Mouse (Mus musculus) forebrain, embryonic 14.5 days (tissue): ENCODE results near the gene Gmds. TPM values are rescaled to one million over a fixed set of nuclear protein-coding genes. Genes with fewer than 3 reads are reported as not detected.

Source experiments
- ATAC-seq: fragments of 200-750 bp; cut with Nextera tagmentation; 2 replicates; pipeline ENCODE4 v1.8.0; 2017; ENCODE audit warnings: mild to moderate bottlenecking, moderate library complexity
- DNase-seq: peaks from one replicate; pipeline ENCODE4 v3.0.0-alpha.2; 2015; ENCODE audit warnings: low spot score
- H3K27ac ChIP-seq: fragments of 300-500 bp; sonication (generic); 2 replicates; pipeline ENCODE4 v1.5.1; 2014; ENCODE audit warnings: low read depth, mild to moderate bottlenecking, control low read depth, low read length, moderate library complexity
- H3K27me3 ChIP-seq: fragments of 300-500 bp; sonication (generic); replicated peaks from 2 replicates; pipeline ENCODE4 v1.6.1; 2014; ENCODE audit warnings: low read length, control low read depth, mixed read lengths; ENCODE audit not compliant: control insufficient read depth, insufficient read depth
- H3K36me3 ChIP-seq: fragments of 300-500 bp; sonication (generic); 2 replicates; pipeline ENCODE4 v1.6.1; 2014; ENCODE audit warnings: low read length, control low read depth; ENCODE audit not compliant: control insufficient read depth, insufficient read depth
- H3K4me1 ChIP-seq: fragments of 300-500 bp; sonication (generic); 2 replicates; pipeline ENCODE4 v1.6.1; 2014; ENCODE audit warnings: antibody characterized with exemption, low read length, control low read depth; ENCODE audit not compliant: control insufficient read depth, insufficient read depth
- H3K4me2 ChIP-seq: fragments of 300-500 bp; sonication (generic); 2 replicates; pipeline ENCODE4 v1.6.1; 2014; ENCODE audit warnings: mild to moderate bottlenecking, control low read depth, low read length
- H3K4me3 ChIP-seq: fragments of 300-500 bp; sonication (generic); 2 replicates; pipeline ENCODE4 v1.5.1; 2014; ENCODE audit warnings: low read depth, low read length, control low read depth
- H3K9ac ChIP-seq: fragments of 300-500 bp; sonication (generic); 2 replicates; pipeline ENCODE4 v1.6.1; 2014; ENCODE audit warnings: mild to moderate bottlenecking, low read length, control low read depth, moderate library complexity
- H3K9me3 ChIP-seq: fragments of 300-500 bp; sonication (generic); replicated peaks from 2 replicates; pipeline ENCODE4 v1.6.1; 2016; ENCODE audit warnings: low read length, control low read depth, mixed read lengths; ENCODE audit not compliant: control insufficient read depth
- WGBS: fragments of 180-500 bp; shearing (Covaris S2); extraction: QIAGEN DNeasy Blood & Tissue Kit; methylation state at CpG from one replicate; pipeline ENCODE4 v1.1.7; 2014; 5-methylcytosine and 5-hydroxymethylcytosine counted together
- polyA plus RNA-seq: library from polyadenylated mRNA; unstranded; fragments of >200 nt; fragmentation: Nextera tagmentation; extraction: Ambion mirVana; gene quantifications from 2 replicates; pipeline ENCODE4 v1.2.1, GENCODE M21; 2014

The Gmds gene
- polyA plus RNA-seq, 1 experiment from 2014 or later = 31.1 TPM

DNA sequence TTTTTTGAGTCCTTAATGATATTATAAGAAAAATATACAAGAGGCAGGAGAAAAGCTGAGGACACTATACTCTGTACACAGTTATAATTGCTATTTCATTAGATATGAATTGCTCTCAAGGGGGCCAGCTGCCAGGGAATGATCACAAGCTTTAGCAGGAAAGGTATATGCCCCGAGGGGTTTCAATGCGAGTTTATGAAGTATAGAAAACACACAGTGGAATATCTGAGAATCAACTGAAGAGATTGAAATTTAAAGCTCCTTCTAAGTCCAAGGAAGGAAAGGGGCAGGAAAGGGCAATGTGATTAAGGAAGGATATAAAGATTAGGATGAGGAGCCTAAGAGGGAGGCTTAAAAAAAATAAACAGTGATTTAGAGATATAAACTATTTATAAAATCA lies 427.2 kb downstream of the Gmds start:
- no peak for ATAC-seq
- Histone ChIP-seq H3K27ac (no peak overlapping the region), H3K4me1 (no peaks in the 10 kb centered on the region), H3K36me3 (no peaks in the 10 kb centered on the region), H3K4me3 (no peak overlapping the region), H3K9me3 (no peaks in the 10 kb centered on the region), H3K4me2 (no peak overlapping the region), H3K27me3 (no peaks in the 10 kb centered on the region), H3K9ac (no peak overlapping the region)
- DNase-seq = no peak
- WGBS = 62% methylated on average over 2 of the region's 2 CpGs

GRCm38 (mm10) chr13:31909031-31909430 lies 429.5 kb downstream of the Gmds start:
- Histone ChIP-seq H3K4me3 (no peak overlapping the region), H3K9ac (no peak overlapping the region), H3K4me1 (no peaks in the 10 kb centered on the region), H3K9me3 (no peaks in the 10 kb centered on the region), H3K27me3 (no peaks in the 10 kb centered on the region), H3K27ac (no peak overlapping the region), H3K36me3 (no peaks in the 10 kb centered on the region), H3K4me2 (no peak overlapping the region)
- 87% methylated on average over 3 of the region's 3 CpGs for WGBS
- DNase-seq = no peak
- ATAC-seq = no peak

DNA sequence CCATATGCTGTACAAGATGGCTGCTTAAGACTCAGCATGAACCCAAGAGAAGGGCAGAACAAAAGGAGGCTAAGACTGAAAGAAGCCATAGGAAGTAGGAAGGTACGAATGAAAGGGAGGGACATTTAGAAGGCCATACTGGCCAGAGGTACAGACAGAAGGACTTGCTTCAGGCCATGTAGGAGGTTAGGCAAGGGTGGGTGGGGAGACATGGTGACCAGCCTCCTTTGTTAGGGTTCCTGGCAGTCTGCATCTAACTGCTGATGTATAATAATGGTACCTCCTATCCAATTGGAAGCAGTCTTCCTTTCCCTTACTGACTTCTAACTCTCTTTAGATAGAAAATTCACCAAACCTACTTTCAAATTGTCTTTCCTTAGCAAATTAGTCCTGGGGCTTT lies 432.0 kb downstream of the Gmds start:
- Histone ChIP-seq H3K9ac (no peak overlapping the region), H3K36me3 (no peaks in the 10 kb centered on the region), H3K27ac (no peak overlapping the region), H3K27me3 (no peaks in the 10 kb centered on the region), H3K4me2 (no peak overlapping the region), H3K4me1 (no peaks in the 10 kb centered on the region), H3K9me3 (no peaks in the 10 kb centered on the region), H3K4me3 (no peak overlapping the region)
- no peak for DNase-seq
- no peak for ATAC-seq
- WGBS = 63% methylated on average over 1 of the region's 1 CpGs

GRCm38 (mm10) chr13:31900191-31900590 lies 438.3 kb downstream of the Gmds start:
- Histone ChIP-seq H3K9ac (no peak overlapping the region), H3K36me3 (no peaks in the 10 kb centered on the region), H3K4me3 (no peak overlapping the region), H3K4me1 (no peaks in the 10 kb centered on the region), H3K27me3 (no peaks in the 10 kb centered on the region), H3K4me2 (no peak overlapping the region), H3K9me3 (no peaks in the 10 kb centered on the region), H3K27ac (no peak overlapping the region)
- DNase-seq = no peak
- no peak for ATAC-seq
- 61% methylated on average over 3 of the region's 3 CpGs for WGBS

GRCm38 (mm10) chr13:31899392-31899791 lies 439.1 kb downstream of the Gmds start:
- no peak overlapping the region for H3K9ac ChIP-seq
- no peaks in the 10 kb centered on the region for H3K9me3 ChIP-seq
- H3K4me2 ChIP-seq = no peak overlapping the region
- H3K4me1 ChIP-seq = no peaks in the 10 kb centered on the region
- no peak for DNase-seq
- no peak for ATAC-seq
- H3K27me3 ChIP-seq = no peaks in the 10 kb centered on the region
- 85% methylated on average over 5 of the region's 5 CpGs for WGBS
- no peaks in the 10 kb centered on the region for H3K36me3 ChIP-seq
- no peak overlapping the region for H3K27ac ChIP-seq
- no peak overlapping the region for H3K4me3 ChIP-seq

GRCm38 (mm10) chr13:31897493-31897892 lies 441.0 kb downstream of the Gmds start:
- H3K9me3 ChIP-seq = no peaks in the 10 kb centered on the region
- DNase-seq (no peak), ATAC-seq (no peak)
- H3K36me3 ChIP-seq = no peaks in the 10 kb centered on the region
- WGBS = 91% methylated on average over 4 of the region's 4 CpGs
- H3K27ac ChIP-seq = no peak overlapping the region
- no peaks in the 10 kb centered on the region for H3K4me1 ChIP-seq
- H3K4me2 ChIP-seq = no peak overlapping the region
- no peaks in the 10 kb centered on the region for H3K27me3 ChIP-seq
- no peak overlapping the region for H3K9ac ChIP-seq
- H3K4me3 ChIP-seq = no peak overlapping the region

GRCm38 (mm10) chr13:31894511-31894910 lies 444.0 kb downstream of the Gmds start:
- ATAC-seq (no peak), DNase-seq (no peak)
- no peaks in the 10 kb centered on the region for H3K27me3 ChIP-seq
- no peak overlapping the region for H3K4me3 ChIP-seq
- H3K4me2 ChIP-seq = no peak overlapping the region
- H3K9me3 ChIP-seq = peaks cover 4% of the 10 kb centered on the region; the same call in 1 of the 2 replicates
- WGBS = 86% methylated on average over 3 of the region's 3 CpGs
- H3K27ac ChIP-seq = no peak overlapping the region
- H3K36me3 ChIP-seq = no peaks in the 10 kb centered on the region
- no peak overlapping the region for H3K9ac ChIP-seq
- no peaks in the 10 kb centered on the region for H3K4me1 ChIP-seq

DNA sequence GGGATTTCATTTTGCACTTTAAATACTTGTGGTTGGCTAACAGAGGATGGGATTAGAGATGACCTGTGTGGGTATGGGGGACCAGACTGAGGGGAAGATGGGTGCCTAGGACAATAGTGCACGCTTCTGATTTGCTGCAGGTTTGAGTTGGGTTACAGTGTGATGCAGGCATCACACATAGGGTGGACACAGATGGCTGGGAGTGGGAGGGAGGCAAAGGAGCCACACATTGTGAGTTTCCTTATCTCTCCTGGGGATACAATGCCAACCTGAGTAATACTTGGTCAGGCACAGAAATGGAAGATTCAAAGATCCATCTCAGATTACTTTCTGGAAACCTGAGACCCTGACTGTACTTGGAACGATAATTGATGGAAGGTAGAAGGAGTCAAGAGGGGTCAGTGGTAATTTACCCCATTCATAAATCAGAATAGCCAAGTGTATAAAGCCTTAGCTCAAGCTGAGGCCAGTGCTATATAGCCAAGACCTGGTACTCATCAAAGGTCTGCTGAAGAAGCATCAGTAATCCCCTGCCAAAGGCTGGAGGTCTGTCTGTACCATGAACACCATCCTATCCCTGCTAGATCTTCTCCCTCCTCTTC lies 445.5 kb downstream of the Gmds start:
- Histone ChIP-seq H3K27me3 (no peaks in the 10 kb centered on the region), H3K27ac (no peak overlapping the region), H3K4me1 (no peaks in the 10 kb centered on the region), H3K36me3 (no peaks in the 10 kb centered on the region), H3K9me3 (peaks cover 4% of the 10 kb centered on the region; the same call in 1 of the 2 replicates), H3K9ac (no peak overlapping the region), H3K4me3 (no peak overlapping the region), H3K4me2 (no peak overlapping the region)
- no peak for ATAC-seq
- no peak for DNase-seq
- 90% methylated on average over 2 of the region's 2 CpGs for WGBS

DNA sequence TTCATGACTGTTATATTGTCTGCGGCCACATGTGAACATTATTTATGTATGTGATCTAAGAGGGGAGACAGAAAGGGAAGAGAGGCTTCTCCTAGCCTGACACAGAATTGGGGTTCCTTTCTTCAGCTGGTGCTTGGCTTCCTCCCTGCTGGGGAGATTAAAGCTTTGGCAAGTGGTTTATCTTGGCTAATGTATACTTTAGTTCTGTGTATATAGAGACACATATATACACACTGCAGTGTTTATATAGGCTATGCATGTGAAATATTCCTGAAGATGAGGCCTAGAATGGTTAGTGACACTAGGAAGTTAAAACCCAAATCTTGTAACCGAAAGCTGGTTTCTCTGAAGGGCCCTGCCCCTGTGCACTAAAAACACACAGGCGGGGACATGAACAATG lies 450.0 kb downstream of the Gmds start:
- ATAC-seq (no peak), DNase-seq (no peak)
- WGBS = 85% methylated on average over 3 of the region's 3 CpGs
- no peaks in the 10 kb centered on the region for H3K4me1 ChIP-seq
- H3K27me3 ChIP-seq = no peaks in the 10 kb centered on the region
- no peak overlapping the region for H3K4me2 ChIP-seq
- no peak overlapping the region for H3K4me3 ChIP-seq
- no peak overlapping the region for H3K27ac ChIP-seq
- no peak overlapping the region for H3K9ac ChIP-seq
- H3K36me3 ChIP-seq = no peaks in the 10 kb centered on the region
- peaks cover 4% of the 10 kb centered on the region; the same call in 1 of the 2 replicates for H3K9me3 ChIP-seq
